Mouse (Mus musculus) lung, postnatal 36 days (tissue): ENCODE results near the gene Enoph1.
A peak's percentile ranks its signal among the peaks of the same experiment; 100 is the strongest.

Source experiments
- DNase-seq: peaks from one replicate; pipeline ENCODE4 v3.0.0; 2022; ENCODE audit warnings: mixed read lengths

Enoph1 gene

GRCm38 (mm10) chr5:100041272-100041671, 1.5 kb downstream of the Enoph1 start:
- no peak for DNase-seq

GRCm38 (mm10) chr5:100042467-100042866, 2.7 kb downstream of the Enoph1 start:
- DNase-seq: peak; percentile 43

GRCm38 (mm10) chr5:100043361-100043760, 3.6 kb downstream of the Enoph1 start:
- DNase-seq: peak; percentile 87

- DNase-seq: peak; percentile 30
Measured at GRCm38 (mm10) chr5:100044030-100044429, 4.2 kb downstream of the Enoph1 start.

GRCm38 (mm10) chr5:100044621-100045020, 4.8 kb downstream of the Enoph1 start:
- DNase-seq: no peak

GRCm38 (mm10) chr5:100046096-100046495, 6.3 kb downstream of the Enoph1 start:
- DNase-seq: no peak

- no peak for DNase-seq
Measured at GRCm38 (mm10) chr5:100047143-100047640, 7.4 kb downstream of the Enoph1 start.

- DNase-seq: peak; percentile 66
Measured at GRCm38 (mm10) chr5:100047871-100048270, 8.1 kb downstream of the Enoph1 start.

- DNase-seq: no peak
Measured at GRCm38 (mm10) chr5:100049904-100050303, 10.1 kb downstream of the Enoph1 start.

- DNase-seq: no peak
Measured at GRCm38 (mm10) chr5:100052728-100053127, 12.9 kb downstream of the Enoph1 start.

GRCm38 (mm10) chr5:100054807-100055547, 15.2 kb downstream of the Enoph1 start:
- DNase-seq: no peak

- no peak for DNase-seq
Measured at GRCm38 (mm10) chr5:100055866-100056369, 16.1 kb downstream of the Enoph1 start.

- no peak for DNase-seq
Measured at GRCm38 (mm10) chr5:100057461-100058209, 17.9 kb downstream of the Enoph1 start.

GRCm38 (mm10) chr5:100058729-100059128, 18.9 kb downstream of the Enoph1 start:
- no peak for DNase-seq

- DNase-seq: no peak
Measured at GRCm38 (mm10) chr5:100059326-100059725, 19.5 kb downstream of the Enoph1 start.

GRCm38 (mm10) chr5:100060876-100061275, 21.1 kb downstream of the Enoph1 start:
- no peak for DNase-seq

GRCm38 (mm10) chr5:100067579-100067978, 27.8 kb downstream of the Enoph1 start:
- DNase-seq: no peak

- DNase-seq: no peak
Measured at GRCm38 (mm10) chr5:100069526-100069925, 29.7 kb downstream of the Enoph1 start.

GRCm38 (mm10) chr5:100070255-100070654, 30.5 kb downstream of the Enoph1 start:
- peak; percentile 87 for DNase-seq

- no peak for DNase-seq
Measured at GRCm38 (mm10) chr5:100071541-100071940, 31.8 kb downstream of the Enoph1 start.

- no peak for DNase-seq
Measured at GRCm38 (mm10) chr5:100072557-100072956, 32.8 kb downstream of the Enoph1 start.

GRCm38 (mm10) chr5:100074571-100074970, 34.8 kb downstream of the Enoph1 start:
- DNase-seq: no peak

- no peak for DNase-seq
Measured at GRCm38 (mm10) chr5:100079040-100079930, 39.5 kb downstream of the Enoph1 start.
